Mouse (Mus musculus): ENCODE results near the gene Cnpy4. TPM values are rescaled to one million over a fixed set of nuclear protein-coding genes. Genes with fewer than 3 reads are reported as not detected.

Cnpy4 gene
- total and polyA plus RNA-seq, 2 experiments from 2014 or later: 14.2 to 18.9 TPM

GRCm38 (mm10) chr5:138160842-138161665 is 26.2 kb upstream of the Cnpy4 start, which contains the start of gene Cops6:
Cops6 (plus strand) TSS chr5:138161071.
- no peaks in the 10 kb centered on the region for H3K27me3 ChIP-seq (ENCODE audit: insufficient read depth, low read length)
- TF ChIP-seq CTCF (IDR thresholded peaks at IDR 0.05; ENCODE audit: low read depth): peak; percentile 19; the same call in 1 of the 2 replicates
- H3K9me3 ChIP-seq (ENCODE audit: low read length): no peaks in the 10 kb centered on the region
- peak within 1 kb of the TSS; percentile 69 for H3K9ac ChIP-seq
- peak; percentile 99 for ATAC-seq
- H3K36me3 ChIP-seq (ENCODE audit: insufficient read depth): peaks cover 36% of the 10 kb centered on the region
- peak within 1 kb of the TSS; percentile 57 for H3K4me3 ChIP-seq (ENCODE audit: low read depth, low read length)
- peaks cover 7% of the 10 kb centered on the region; the same call in 1 of the 2 replicates for H3K4me1 ChIP-seq (ENCODE audit: insufficient read depth)
- H3K27ac ChIP-seq (ENCODE audit: low read depth, low read length): peak within 1 kb of the TSS; percentile 66
- DNase-seq: peak; percentile 95
- WGBS: under 1% methylated on average over 42 of the region's 42 CpGs
- peak within 1 kb of the TSS; percentile 65 for H3K4me2 ChIP-seq (ENCODE audit: low read depth)

- Histone ChIP-seq H3K27me3 (ENCODE audit: insufficient read depth, low read length) (no peaks in the 10 kb centered on the region), H3K4me2 (ENCODE audit: low read depth) (no peak overlapping the region), H3K36me3 (ENCODE audit: insufficient read depth) (peaks cover 56% of the 10 kb centered on the region), H3K4me1 (ENCODE audit: insufficient read depth) (peaks cover 7% of the 10 kb centered on the region; the same call in 1 of the 2 replicates), H3K27ac (ENCODE audit: low read depth, low read length) (no peak overlapping the region), H3K9ac (no peak overlapping the region), H3K9me3 (ENCODE audit: low read length) (no peaks in the 10 kb centered on the region), H3K4me3 (ENCODE audit: low read depth, low read length) (no peak overlapping the region)
- TF ChIP-seq CTCF (IDR thresholded peaks at IDR 0.05; ENCODE audit: low read depth): no peak
- DNase-seq (no peak), ATAC-seq (no peak)
- WGBS: 64% methylated on average over 6 of the region's 6 CpGs
Measured at GRCm38 (mm10) chr5:138163046-138163445, 24.2 kb upstream of the Cnpy4 start.

- Histone ChIP-seq H3K36me3 (ENCODE audit: insufficient read depth) (peaks cover 60% of the 10 kb centered on the region), H3K27ac (ENCODE audit: low read depth, low read length) (no peak overlapping the region), H3K27me3 (ENCODE audit: insufficient read depth, low read length) (no peaks in the 10 kb centered on the region), H3K4me1 (ENCODE audit: insufficient read depth) (peaks cover 7% of the 10 kb centered on the region; the same call in 1 of the 2 replicates), H3K4me3 (ENCODE audit: low read depth, low read length) (no peak overlapping the region), H3K9me3 (ENCODE audit: low read length) (no peaks in the 10 kb centered on the region), H3K4me2 (ENCODE audit: low read depth) (no peak overlapping the region), H3K9ac (no peak overlapping the region)
- no peak for TF ChIP-seq CTCF (IDR thresholded peaks at IDR 0.05; ENCODE audit: low read depth)
- WGBS: 57% methylated on average over 10 of the region's 10 CpGs
- ATAC-seq: no peak
- DNase-seq: no peak
Measured at GRCm38 (mm10) chr5:138163610-138164009, 23.7 kb upstream of the Cnpy4 start.

- TF ChIP-seq CTCF (IDR thresholded peaks at IDR 0.05; ENCODE audit: low read depth): no peak
- Histone ChIP-seq H3K4me3 (ENCODE audit: low read depth, low read length) (no peak overlapping the region), H3K27me3 (ENCODE audit: insufficient read depth, low read length) (no peaks in the 10 kb centered on the region), H3K27ac (ENCODE audit: low read depth, low read length) (no peak overlapping the region), H3K9me3 (ENCODE audit: low read length) (no peaks in the 10 kb centered on the region), H3K9ac (no peak overlapping the region), H3K4me2 (ENCODE audit: low read depth) (no peak overlapping the region), H3K4me1 (ENCODE audit: insufficient read depth) (peaks cover 12% of the 10 kb centered on the region; the same call in 1 of the 2 replicates), H3K36me3 (ENCODE audit: insufficient read depth) (peaks cover 60% of the 10 kb centered on the region)
- DNase-seq (no peak), ATAC-seq (no peak)
- 78% methylated on average over 8 of the region's 8 CpGs for WGBS
Measured at GRCm38 (mm10) chr5:138165594-138165993, 21.7 kb upstream of the Cnpy4 start.

GRCm38 (mm10) chr5:138170936-138171561 is 16.2 kb upstream of the Cnpy4 start:
- H3K27ac ChIP-seq (ENCODE audit: low read depth, low read length): peak overlapping the region; percentile 87
- peak overlapping the region; percentile 97 for H3K4me2 ChIP-seq (ENCODE audit: low read depth)
- no peaks in the 10 kb centered on the region for H3K9me3 ChIP-seq (ENCODE audit: low read length)
- TF ChIP-seq CTCF (IDR thresholded peaks at IDR 0.05; ENCODE audit: low read depth): peak; percentile 18; the same call in 1 of the 2 replicates
- ATAC-seq (peak; percentile 80), DNase-seq (peak; percentile 98)
- no peaks in the 10 kb centered on the region for H3K27me3 ChIP-seq (ENCODE audit: insufficient read depth, low read length)
- under 1% methylated on average over 47 of the region's 47 CpGs for WGBS
- H3K36me3 ChIP-seq (ENCODE audit: insufficient read depth): peaks cover 45% of the 10 kb centered on the region
- peak overlapping the region; percentile 83 for H3K4me3 ChIP-seq (ENCODE audit: low read depth, low read length)
- H3K9ac ChIP-seq: peak overlapping the region; percentile 52
- H3K4me1 ChIP-seq (ENCODE audit: insufficient read depth): peaks cover 15% of the 10 kb centered on the region

GRCm38 (mm10) chr5:138171695-138172491 is 15.4 kb upstream of the Cnpy4 start, which contains the start of the genes Ap4m1 and Mcm7:
Ap4m1 (plus strand) TSS chr5:138172002.
Mcm7 (minus strand) TSS chr5:138172422.
- peak within 1 kb of the TSS; percentile 97 for H3K4me2 ChIP-seq (ENCODE audit: low read depth)
- peak within 1 kb of the TSS; percentile 95 for H3K27ac ChIP-seq (ENCODE audit: low read depth, low read length)
- H3K9me3 ChIP-seq (ENCODE audit: low read length): no peaks in the 10 kb centered on the region
- peaks cover 15% of the 10 kb centered on the region for H3K4me1 ChIP-seq (ENCODE audit: insufficient read depth)
- peak within 1 kb of the TSS; percentile 72 for H3K9ac ChIP-seq
- peak; percentile 93 for ATAC-seq
- no peaks in the 10 kb centered on the region for H3K27me3 ChIP-seq (ENCODE audit: insufficient read depth, low read length)
- peak; percentile 98 for DNase-seq
- WGBS: under 1% methylated on average over 54 of the region's 54 CpGs
- peaks cover 42% of the 10 kb centered on the region for H3K36me3 ChIP-seq (ENCODE audit: insufficient read depth)
- TF ChIP-seq CTCF (IDR thresholded peaks at IDR 0.05; ENCODE audit: low read depth): peak; percentile 19; the same call in 1 of the 2 replicates
- H3K4me3 ChIP-seq (ENCODE audit: low read depth, low read length): peak within 1 kb of the TSS; percentile 83
